Mouse (Mus musculus) heart, adult 2 months (tissue): ENCODE measurements around the gene Otud3.

Experiments used
- CTCF ChIP-seq: fragments of 200-600 bp; IDR thresholded peaks from 2 replicates; pipeline ENCODE4 v1.8.1; 2022; ENCODE audit warnings: antibody characterized with exemption, mild to moderate bottlenecking, moderate library complexity
- POLR2A ChIP-seq: fragments of 200-500 bp; IDR thresholded peaks from 2 replicates; pipeline ENCODE4 v1.6.1; 2011; ENCODE audit warnings: mild to moderate bottlenecking, low read depth, low read length, control low read depth; ENCODE audit not compliant: insufficient read depth

DNA sequence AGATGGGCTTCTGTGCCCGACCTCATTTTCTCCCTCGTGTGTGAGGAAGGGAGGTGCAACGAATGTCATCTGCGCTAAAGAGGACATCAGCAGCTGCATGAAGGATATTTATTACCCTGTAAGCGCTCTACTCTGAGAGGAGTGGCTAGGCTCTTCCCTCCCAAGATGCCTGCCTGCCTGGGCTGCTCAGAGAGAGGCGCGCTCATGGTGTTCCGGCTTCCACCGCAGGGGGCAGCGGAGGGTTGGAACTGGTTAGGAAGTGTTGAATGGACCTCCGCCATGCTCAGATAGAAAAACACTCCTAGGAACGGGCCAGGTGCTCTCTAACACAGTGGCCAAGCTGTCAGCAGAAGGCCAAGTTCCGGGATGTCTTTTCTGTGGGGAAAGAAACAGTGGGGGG is 54.0 kb downstream of the Otud3 start:
- TF ChIP-seq CTCF (peak; percentile 62), POLR2A (no peak)
